Mouse (Mus musculus): ENCODE data around the gene Prnd. TPM values are rescaled to one million over a fixed set of nuclear protein-coding genes. Genes with fewer than 3 reads are reported as not detected.

The Prnd gene
- polyA plus RNA-seq, 1 experiment from 2014 or later = 57.3 TPM

DNA sequence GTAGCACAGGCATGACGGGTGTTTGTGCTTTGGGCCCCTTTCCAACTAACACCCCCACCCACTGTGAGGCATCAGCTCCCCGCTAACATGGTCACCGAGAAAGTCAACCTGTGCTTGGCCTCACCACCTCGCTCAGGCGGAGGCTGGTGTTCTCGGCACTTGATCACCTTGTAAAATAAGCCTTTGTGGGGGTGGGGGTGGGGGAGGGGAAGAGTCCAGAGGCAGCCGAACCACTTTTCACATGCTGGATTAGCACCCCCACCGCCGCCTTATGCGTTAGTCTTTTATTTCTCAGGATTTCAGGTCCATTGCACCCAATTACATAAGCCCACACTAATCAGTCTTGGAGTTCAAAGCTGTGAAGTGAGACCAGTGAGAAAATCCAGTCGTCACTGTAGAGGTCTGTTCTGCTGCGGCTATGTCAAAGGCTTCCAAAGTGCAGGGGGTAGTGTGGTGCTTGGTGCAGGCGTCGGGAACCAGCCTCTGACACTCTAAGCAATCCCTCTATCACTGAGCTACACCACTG, 43.0 kb downstream of the Prnd start:
- ATAC-seq (ENCODE audit: insufficient read depth) = peak; percentile 60
- DNase-seq = no peak

DNA sequence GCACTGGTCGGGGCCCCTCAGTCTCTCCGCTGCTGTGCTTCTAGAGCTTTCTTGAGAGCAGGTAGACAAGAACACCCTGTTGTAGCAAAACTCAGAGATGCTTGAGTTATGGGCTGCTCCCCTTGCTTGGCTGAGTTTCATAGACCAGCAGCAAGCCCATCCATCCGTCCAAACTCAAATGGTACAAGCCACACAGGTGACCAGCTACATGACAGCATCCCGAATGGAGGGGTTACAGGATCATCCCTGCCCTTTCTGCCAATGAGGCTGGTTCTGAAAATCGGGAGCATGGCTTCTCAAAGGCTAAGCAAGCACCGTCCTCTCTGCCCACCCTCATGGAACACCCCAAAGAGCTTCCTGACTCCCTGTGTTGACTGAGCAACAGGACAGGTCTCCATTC, 44.3 kb downstream of the Prnd start:
- WGBS = 87% methylated on average over 6 of the region's 6 CpGs
- Histone ChIP-seq H3K4me1 (ENCODE audit: insufficient read depth) (no peaks in the 10 kb centered on the region), H3K4me2 (no peak overlapping the region), H3K9ac (no peak overlapping the region), H3K36me3 (ENCODE audit: insufficient read depth) (0 out of 2 replicates have a peak, but pooled peaks cover 3% of the 10 kb centered on the region), H3K27me3 (ENCODE audit: insufficient read depth, low read length) (no peaks in the 10 kb centered on the region), H3K4me3 (ENCODE audit: low read depth, low read length) (no peak overlapping the region), H3K27ac (ENCODE audit: low read depth) (no peak overlapping the region), H3K9me3 (ENCODE audit: low read depth, low read length) (no peaks in the 10 kb centered on the region)
- DNase-seq (no peak), ATAC-seq (ENCODE audit: insufficient read depth) (no peak)
- no peak for TF ChIP-seq CTCF (IDR thresholded peaks at IDR 0.05; ENCODE audit: low read depth)

More for the DNA sequence above, 43.0 kb downstream of the Prnd start:
- H3K36me3 ChIP-seq (ENCODE audit: insufficient read depth) = 0 out of 2 replicates have a peak, but pooled peaks cover 3% of the 10 kb centered on the region
- no peaks in the 10 kb centered on the region for H3K9me3 ChIP-seq (ENCODE audit: low read depth, low read length)
- H3K27ac ChIP-seq (ENCODE audit: low read depth) = no peak overlapping the region
- H3K4me3 ChIP-seq (ENCODE audit: low read depth, low read length) = no peak overlapping the region
- no peaks in the 10 kb centered on the region for H3K4me1 ChIP-seq (ENCODE audit: insufficient read depth)
- no peak overlapping the region for H3K9ac ChIP-seq
- no peak for TF ChIP-seq CTCF (IDR thresholded peaks at IDR 0.05; ENCODE audit: low read depth)
- WGBS = 31% methylated on average over 14 of the region's 14 CpGs
- H3K27me3 ChIP-seq (ENCODE audit: insufficient read depth, low read length) = no peaks in the 10 kb centered on the region
- 0 out of 2 replicates have a peak overlapping the region, but pooled peaks have one; percentile 12 for H3K4me2 ChIP-seq

DNA sequence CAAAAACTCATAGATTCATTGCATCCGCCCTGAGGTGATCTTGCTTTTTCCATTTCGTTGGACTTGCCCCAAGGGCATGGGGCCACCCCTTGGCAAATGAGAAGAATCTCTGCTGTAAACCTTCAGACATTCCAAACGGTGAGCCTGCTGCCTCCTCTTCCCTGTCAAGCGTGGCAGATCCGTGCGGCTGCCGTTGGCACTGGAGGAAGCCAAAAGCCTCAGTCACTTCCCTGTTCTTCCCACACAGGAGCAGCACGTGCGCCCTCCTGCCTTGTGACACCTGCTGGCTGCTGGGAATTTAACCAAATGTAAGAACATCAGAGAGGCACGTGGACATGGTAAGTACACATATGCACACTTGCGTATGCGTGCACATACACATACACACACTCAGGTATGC, 45.1 kb downstream of the Prnd start:
- H3K36me3 ChIP-seq (ENCODE audit: insufficient read depth) = 0 out of 2 replicates have a peak, but pooled peaks cover 3% of the 10 kb centered on the region
- WGBS = 78% methylated on average over 12 of the region's 12 CpGs
- TF ChIP-seq CTCF (IDR thresholded peaks at IDR 0.05; ENCODE audit: low read depth) = peak; percentile 13; the same call in 1 of the 2 replicates
- no peaks in the 10 kb centered on the region for H3K4me1 ChIP-seq (ENCODE audit: insufficient read depth)
- H3K27me3 ChIP-seq (ENCODE audit: insufficient read depth, low read length) = no peaks in the 10 kb centered on the region
- H3K9ac ChIP-seq = no peak overlapping the region
- no peak overlapping the region for H3K27ac ChIP-seq (ENCODE audit: low read depth)
- no peak overlapping the region for H3K4me3 ChIP-seq (ENCODE audit: low read depth, low read length)
- ATAC-seq (ENCODE audit: insufficient read depth) (no peak), DNase-seq (no peak)
- H3K9me3 ChIP-seq (ENCODE audit: low read depth, low read length) = no peaks in the 10 kb centered on the region
- H3K4me2 ChIP-seq = no peak overlapping the region

GRCm38 (mm10) chr2:131996369-131996768, 45.7 kb downstream of the Prnd start:
- no peaks in the 10 kb centered on the region for H3K27me3 ChIP-seq (ENCODE audit: insufficient read depth, low read length)
- H3K27ac ChIP-seq (ENCODE audit: low read depth) = no peak overlapping the region
- 0 out of 2 replicates have a peak, but pooled peaks cover 3% of the 10 kb centered on the region for H3K36me3 ChIP-seq (ENCODE audit: insufficient read depth)
- no peak for TF ChIP-seq CTCF (IDR thresholded peaks at IDR 0.05; ENCODE audit: low read depth)
- H3K9ac ChIP-seq = no peak overlapping the region
- 69% methylated on average over 7 of the region's 7 CpGs for WGBS
- DNase-seq = no peak
- no peaks in the 10 kb centered on the region for H3K9me3 ChIP-seq (ENCODE audit: low read depth, low read length)
- ATAC-seq (ENCODE audit: insufficient read depth) = no peak
- no peak overlapping the region for H3K4me2 ChIP-seq
- no peak overlapping the region for H3K4me3 ChIP-seq (ENCODE audit: low read depth, low read length)
- H3K4me1 ChIP-seq (ENCODE audit: insufficient read depth) = no peaks in the 10 kb centered on the region

DNA sequence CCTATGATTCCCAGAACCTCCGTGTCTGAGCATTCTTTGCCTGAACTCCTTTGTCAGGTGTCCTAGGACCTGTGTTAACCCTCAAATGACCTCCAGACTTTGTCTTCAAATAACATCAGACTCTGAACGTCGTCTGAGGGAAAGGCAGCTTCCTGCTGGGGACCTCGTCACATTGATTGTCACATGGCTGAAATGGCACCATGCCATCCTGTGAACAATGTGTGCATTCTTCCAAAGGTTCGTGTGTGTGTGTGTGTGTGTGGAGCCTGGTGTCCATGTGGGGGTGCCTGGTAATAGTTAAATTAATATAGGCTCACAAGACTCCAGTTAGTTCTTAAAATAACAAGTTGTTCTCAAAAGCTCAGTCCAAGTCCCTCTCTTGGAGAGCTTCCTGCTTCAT, 46.7 kb downstream of the Prnd start:
- H3K27me3 ChIP-seq (ENCODE audit: insufficient read depth, low read length) = no peaks in the 10 kb centered on the region
- no peak overlapping the region for H3K4me2 ChIP-seq
- no peak overlapping the region for H3K27ac ChIP-seq (ENCODE audit: low read depth)
- H3K9me3 ChIP-seq (ENCODE audit: low read depth, low read length) = no peaks in the 10 kb centered on the region
- DNase-seq (peak; percentile 62), ATAC-seq (ENCODE audit: insufficient read depth) (no peak)
- H3K9ac ChIP-seq = no peak overlapping the region
- WGBS = 40% methylated on average over 5 of the region's 5 CpGs
- TF ChIP-seq CTCF (IDR thresholded peaks at IDR 0.05; ENCODE audit: low read depth) = no peak
- no peak overlapping the region for H3K4me3 ChIP-seq (ENCODE audit: low read depth, low read length)
- 0 out of 2 replicates have a peak, but pooled peaks cover 3% of the 10 kb centered on the region for H3K36me3 ChIP-seq (ENCODE audit: insufficient read depth)
- H3K4me1 ChIP-seq (ENCODE audit: insufficient read depth) = no peaks in the 10 kb centered on the region; the same call in 1 of the 2 replicates

DNA sequence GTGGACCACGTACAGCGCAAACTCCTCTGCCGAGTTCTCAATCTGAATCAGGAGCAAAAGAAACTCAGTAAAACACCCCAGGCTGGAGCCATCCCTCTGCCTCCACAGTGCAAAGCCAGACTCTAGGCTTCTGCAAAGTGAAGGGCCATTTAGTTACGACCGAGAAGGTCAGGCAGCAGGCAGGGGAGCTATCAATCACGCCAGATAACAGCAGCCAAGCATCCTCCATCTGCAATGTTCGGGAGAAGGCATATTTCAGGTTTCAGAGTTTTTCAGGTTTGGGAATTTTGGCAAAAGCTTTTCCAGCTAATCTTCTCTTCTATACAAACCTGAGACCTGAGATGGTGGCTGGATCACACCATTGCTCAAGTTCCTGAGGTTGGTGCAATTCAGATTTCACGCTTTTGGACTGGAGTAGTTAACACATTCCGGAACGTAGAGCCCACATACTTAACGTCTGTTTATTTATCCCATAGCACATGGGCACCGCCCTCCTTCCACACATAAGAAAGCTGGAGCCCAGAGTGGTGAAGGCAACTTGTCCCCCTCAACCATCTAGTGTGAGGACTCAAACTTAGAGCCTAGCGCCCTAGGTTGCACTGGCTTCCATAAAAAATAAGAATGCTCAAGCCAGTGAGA, 51.2 kb downstream of the Prnd start:
- Histone ChIP-seq H3K9me3 (ENCODE audit: low read depth, low read length) (no peaks in the 10 kb centered on the region), H3K4me1 (ENCODE audit: insufficient read depth) (no peaks in the 10 kb centered on the region; the same call in 1 of the 2 replicates), H3K4me3 (ENCODE audit: low read depth, low read length) (no peak overlapping the region), H3K27me3 (ENCODE audit: insufficient read depth, low read length) (no peaks in the 10 kb centered on the region), H3K36me3 (ENCODE audit: insufficient read depth) (no peaks in the 10 kb centered on the region), H3K9ac (no peak overlapping the region), H3K4me2 (no peak overlapping the region), H3K27ac (ENCODE audit: low read depth) (no peak overlapping the region)
- 38% methylated on average over 13 of the region's 13 CpGs for WGBS
- DNase-seq (no peak), ATAC-seq (ENCODE audit: insufficient read depth) (no peak)
- no peak for TF ChIP-seq CTCF (IDR thresholded peaks at IDR 0.05; ENCODE audit: low read depth)

GRCm38 (mm10) chr2:132003916-132004315, 53.3 kb downstream of the Prnd start:
- ATAC-seq (ENCODE audit: insufficient read depth) (no peak), DNase-seq (no peak)
- no peaks in the 10 kb centered on the region; the same call in 1 of the 2 replicates for H3K4me1 ChIP-seq (ENCODE audit: insufficient read depth)
- no peak overlapping the region for H3K27ac ChIP-seq (ENCODE audit: low read depth)
- TF ChIP-seq CTCF (IDR thresholded peaks at IDR 0.05; ENCODE audit: low read depth) = no peak
- H3K9ac ChIP-seq = no peak overlapping the region
- H3K4me2 ChIP-seq = no peak overlapping the region
- H3K27me3 ChIP-seq (ENCODE audit: insufficient read depth, low read length) = no peaks in the 10 kb centered on the region
- H3K4me3 ChIP-seq (ENCODE audit: low read depth, low read length) = no peak overlapping the region
- H3K9me3 ChIP-seq (ENCODE audit: low read depth, low read length) = no peaks in the 10 kb centered on the region
- 70% methylated on average over 5 of the region's 5 CpGs for WGBS
- H3K36me3 ChIP-seq (ENCODE audit: insufficient read depth) = no peaks in the 10 kb centered on the region

Measured in lung, embryonic 14.5 days (tissue).